Mouse (Mus musculus): ENCODE data around the gene Hoxb2. TPM values are rescaled to one million over a fixed set of nuclear protein-coding genes. Genes with fewer than 3 reads are reported as not detected.

The Hoxb2 gene
- 10.5 and 15.4 TPM in 2 replicates for polyA plus RNA-seq (2012; rRNA removed)

GRCm38 (mm10) chr11:96350341-96350624 is at the start of gene Hoxb2:
Hoxb2 (plus strand) TSS chr11:96350525.

GRCm38 (mm10) chr11:96303151-96304099 is 46.9 kb upstream of the Hoxb2 start, which contains the start of gene Hoxb5:
Hoxb5 (plus strand) TSS chr11:96303336.

GRCm38 (mm10) chr11:96317608-96318367 is 32.5 kb upstream of the Hoxb2 start, which contains the start of gene Hoxb4:
Hoxb4 (plus strand) TSS chr11:96318267.

GRCm38 (mm10) chr11:96323154-96323553 is 27.2 kb upstream of the Hoxb2 start, which contains the start of gene Hoxb3:
Hoxb3 (plus strand) TSS chr11:96323326.

GRCm38 (mm10) chr11:96365441-96366091 is 15.2 kb downstream of the Hoxb2 start, which contains the start of gene Hoxb1:
Hoxb1 (plus strand) TSS chr11:96365752.

Other genes with a start within 250 kb of the Hoxb2 start
- gene Calcoco2, start 238.6 kb upstream of the Hoxb2 start, polyA plus RNA-seq (2012; rRNA removed), result not detected in 2 replicates
- 0.75 and 0.84 TPM in 2 replicates for gene Ttll6, start 216.7 kb upstream of the Hoxb2 start, polyA plus RNA-seq (2012; rRNA removed)
- not detected in 2 replicates for gene Hoxb13, start 156.2 kb upstream of the Hoxb2 start, polyA plus RNA-seq (2012; rRNA removed)
- 0.43 and 15.4 TPM in 2 replicates for gene Hoxb9, start 79.1 kb upstream of the Hoxb2 start, polyA plus RNA-seq (2012; rRNA removed)
- gene Hoxb8, start 68.6 kb upstream of the Hoxb2 start, polyA plus RNA-seq (2012; rRNA removed), result 28.2 and 71.6 TPM in 2 replicates
- gene Hoxb7, start 63.9 kb upstream of the Hoxb2 start, polyA plus RNA-seq (2012; rRNA removed), result 3.5 and 10.0 TPM in 2 replicates
- 14.9 and 21.2 TPM in 2 replicates for gene Hoxb6, start 58.0 kb upstream of the Hoxb2 start, polyA plus RNA-seq (2012; rRNA removed)
- gene Hoxb5, start 47.2 kb upstream of the Hoxb2 start, polyA plus RNA-seq (2012; rRNA removed), result 24.3 and 32.8 TPM in 2 replicates
- 4.7 and 5.6 TPM in 2 replicates for gene Hoxb4, start 32.3 kb upstream of the Hoxb2 start, polyA plus RNA-seq (2012; rRNA removed)
- 25.2 and 37.6 TPM in 2 replicates for gene Hoxb3, start 27.2 kb upstream of the Hoxb2 start, polyA plus RNA-seq (2012; rRNA removed)
- gene Hoxb1, start 15.2 kb downstream of the Hoxb2 start, polyA plus RNA-seq (2012; rRNA removed), result 0.06 and 0.10 TPM in 2 replicates
- gene Skap1, start 114.1 kb downstream of the Hoxb2 start, polyA plus RNA-seq (2012; rRNA removed), result 1.9 and 2.4 TPM in 2 replicates

All from central nervous system, embryonic 14 days (tissue).